Mouse (Mus musculus) bone marrow, adult 2 months (tissue): ENCODE data around the gene Map3k5.

ENCODE experiments used
- CTCF ChIP-seq: fragments of 200-500 bp; IDR thresholded peaks from 2 replicates; pipeline ENCODE4 v1.5.1; 2011; ENCODE audit warnings: low read length, control low read depth; ENCODE audit not compliant: control insufficient read depth, insufficient read depth
- POLR2A ChIP-seq: fragments of 200-500 bp; IDR thresholded peaks from 2 replicates; pipeline ENCODE4 v1.6.1; 2011; ENCODE audit warnings: low read depth, mild to moderate bottlenecking, control low read depth, low read length, borderline replicate concordance; ENCODE audit not compliant: control insufficient read depth

GRCm38 (mm10) chr10:20169182-20169674 is 235.0 kb downstream of the Map3k5 start:
- TF ChIP-seq CTCF (no peak), POLR2A (no peak)
